Mouse (Mus musculus) liver, embryonic 11.5 days (tissue): ENCODE results near the gene Aanat. TPM values are rescaled to one million over a fixed set of nuclear protein-coding genes. Genes with fewer than 3 reads are reported as not detected.

Experiments used
- ATAC-seq: fragments of 200-750 bp; cut with Nextera tagmentation; replicated peaks from 2 replicates; pipeline ENCODE4 v1.8.0; 2017; ENCODE audit warnings: moderate number of reproducible peaks, mild to moderate bottlenecking, moderate TSS enrichment, moderate library complexity; ENCODE audit not compliant: low FRiP score
- DNase-seq: peaks from one replicate; pipeline ENCODE4 v3.0.0-alpha.2; 2017; ENCODE audit warnings: low spot score
- H3K27ac ChIP-seq: fragments of 300-500 bp; sonication (generic); 2 replicates; pipeline ENCODE4 v1.5.1; 2014; ENCODE audit warnings: mild to moderate bottlenecking, low read depth, low read length, control low read depth
- H3K27me3 ChIP-seq: fragments of 300-500 bp; sonication (generic); replicated peaks from 2 replicates; pipeline ENCODE4 v1.6.1; 2014; ENCODE audit warnings: low read length, mixed read lengths; ENCODE audit not compliant: control insufficient read depth, insufficient read depth
- H3K36me3 ChIP-seq: fragments of 300-500 bp; sonication (generic); 2 replicates; pipeline ENCODE4 v1.6.1; 2014; ENCODE audit warnings: mild to moderate bottlenecking, low read length, moderate library complexity, mixed read lengths; ENCODE audit not compliant: control insufficient read depth, insufficient read depth
- H3K4me1 ChIP-seq: fragments of 300-500 bp; sonication (generic); replicated peaks from 2 replicates; pipeline ENCODE4 v1.6.1; 2014; ENCODE audit warnings: low read length, mixed read lengths; ENCODE audit not compliant: control insufficient read depth, insufficient read depth
- H3K4me2 ChIP-seq: fragments of 300-500 bp; sonication (generic); 2 replicates; pipeline ENCODE4 v1.6.1; 2014; ENCODE audit warnings: mild to moderate bottlenecking, control low read depth, moderate library complexity
- H3K4me3 ChIP-seq: fragments of 300-500 bp; sonication (generic); 2 replicates; pipeline ENCODE4 v1.5.1; 2014; ENCODE audit warnings: low read depth, low read length, control low read depth
- H3K9ac ChIP-seq: fragments of 300-500 bp; sonication (generic); 2 replicates; pipeline ENCODE4 v1.6.1; 2014; ENCODE audit warnings: low read depth, low read length, control low read depth
- H3K9me3 ChIP-seq: fragments of 300-500 bp; sonication (generic); 2 replicates; pipeline ENCODE4 v1.6.1; 2016; ENCODE audit warnings: low read length, inconsistent platforms, mixed read lengths; ENCODE audit not compliant: control insufficient read depth
- WGBS: fragments of 180-500 bp; shearing (Covaris S2); extraction: QIAGEN DNeasy Blood & Tissue Kit; methylation state at CpG from one replicate; pipeline ENCODE4 v1.1.7; 2014; 5-methylcytosine and 5-hydroxymethylcytosine counted together
- polyA plus RNA-seq: library from polyadenylated mRNA; unstranded; fragments of >200 nt; fragmentation: Nextera tagmentation; extraction: Ambion mirVana; gene quantifications from 2 replicates; pipeline ENCODE4 v1.2.1, GENCODE M21; 2014

Gene Aanat
- polyA plus RNA-seq, 1 experiment from 2014 or later, result not detected

DNA sequence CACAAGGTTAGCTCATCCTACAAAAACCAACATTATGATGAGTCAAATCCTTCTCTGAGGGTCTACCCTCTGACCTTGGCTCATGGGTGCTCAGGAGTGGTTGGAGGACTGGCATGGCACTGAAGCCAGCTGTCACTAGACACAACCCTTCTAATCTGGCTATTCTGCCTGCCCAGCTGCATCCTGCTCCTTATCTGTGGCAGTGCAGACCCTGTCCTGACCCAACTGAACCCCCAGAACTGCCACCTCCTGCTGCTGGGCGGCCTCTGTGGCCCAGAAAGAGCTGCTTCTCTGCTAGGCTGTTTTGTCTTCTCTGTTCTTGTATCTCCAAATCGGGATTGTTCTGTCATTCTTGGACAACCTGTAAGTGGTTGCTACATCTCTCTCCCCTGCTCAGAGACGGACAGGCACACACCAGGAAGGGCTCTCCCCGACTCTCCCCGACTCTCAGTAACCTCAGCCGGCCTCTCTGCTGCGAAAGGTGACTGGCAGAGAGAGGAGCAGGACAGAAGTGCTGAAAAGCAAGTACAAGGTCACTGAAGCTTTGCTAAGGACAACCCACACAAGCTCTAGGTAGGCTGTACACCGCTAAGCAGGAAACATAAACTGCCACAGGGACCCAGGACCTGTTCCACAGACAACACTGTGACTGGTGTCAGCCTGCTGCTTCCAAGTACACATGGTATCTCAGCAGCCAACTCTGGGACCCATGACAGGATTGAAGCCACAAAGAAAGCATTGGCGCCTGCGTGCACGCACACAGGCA, 36.8 kb upstream of the Aanat start:
- Histone ChIP-seq H3K4me3 (no peak overlapping the region), H3K4me2 (peak overlapping the region; percentile 55)
- 57% methylated on average over 11 of the region's 11 CpGs for WGBS

GRCm38 (mm10) chr11:116550748-116551147, 35.5 kb upstream of the Aanat start:
- H3K4me3 ChIP-seq, result no peak overlapping the region
- no peak for ATAC-seq
- peak overlapping the region; percentile 32 for H3K9ac ChIP-seq
- no peaks in the 10 kb centered on the region for H3K9me3 ChIP-seq
- H3K4me2 ChIP-seq, result peak overlapping the region; percentile 16; the same call in 1 of the 2 replicates
- 47% methylated on average over 7 of the region's 7 CpGs for WGBS
- no peak for DNase-seq
- H3K36me3 ChIP-seq, result peaks cover 9% of the 10 kb centered on the region
- peak overlapping the region; percentile 56 for H3K27ac ChIP-seq
- H3K27me3 ChIP-seq, result no peaks in the 10 kb centered on the region
- H3K4me1 ChIP-seq, result peaks cover 53% of the 10 kb centered on the region

More for the DNA sequence above, 36.8 kb upstream of the Aanat start:
- peak; percentile 88 for ATAC-seq
- Histone ChIP-seq H3K9me3 (no peaks in the 10 kb centered on the region), H3K9ac (peak overlapping the region; percentile 49; the same call in 1 of the 2 replicates), H3K27me3 (no peaks in the 10 kb centered on the region), H3K4me1 (peaks cover 47% of the 10 kb centered on the region), H3K27ac (peak overlapping the region; percentile 47), H3K36me3 (peaks cover 16% of the 10 kb centered on the region)
- no peak for DNase-seq

- DNase-seq (no peak), ATAC-seq (no peak)
- Histone ChIP-seq H3K36me3 (no peaks in the 10 kb centered on the region; the same call in 1 of the 2 replicates), H3K4me3 (no peak overlapping the region), H3K27me3 (no peaks in the 10 kb centered on the region), H3K4me1 (peaks cover 66% of the 10 kb centered on the region), H3K4me2 (no peak overlapping the region), H3K9me3 (no peaks in the 10 kb centered on the region), H3K27ac (no peak overlapping the region), H3K9ac (no peak overlapping the region)
- 81% methylated on average over 1 of the region's 1 CpGs for WGBS
These were observed 34.0 kb upstream of the Aanat start for GRCm38 (mm10) chr11:116552194-116552593.

- Histone ChIP-seq H3K4me3 (no peak overlapping the region), H3K9me3 (no peaks in the 10 kb centered on the region), H3K9ac (no peak overlapping the region), H3K36me3 (no peaks in the 10 kb centered on the region), H3K27me3 (no peaks in the 10 kb centered on the region), H3K27ac (peak overlapping the region; percentile 10; the same call in 1 of the 2 replicates), H3K4me2 (no peak overlapping the region), H3K4me1 (peaks cover 60% of the 10 kb centered on the region)
- ATAC-seq, result no peak
- DNase-seq, result no peak
- 25% methylated on average over 12 of the region's 12 CpGs for WGBS
These were observed 31.9 kb upstream of the Aanat start for GRCm38 (mm10) chr11:116554171-116554878.

DNA sequence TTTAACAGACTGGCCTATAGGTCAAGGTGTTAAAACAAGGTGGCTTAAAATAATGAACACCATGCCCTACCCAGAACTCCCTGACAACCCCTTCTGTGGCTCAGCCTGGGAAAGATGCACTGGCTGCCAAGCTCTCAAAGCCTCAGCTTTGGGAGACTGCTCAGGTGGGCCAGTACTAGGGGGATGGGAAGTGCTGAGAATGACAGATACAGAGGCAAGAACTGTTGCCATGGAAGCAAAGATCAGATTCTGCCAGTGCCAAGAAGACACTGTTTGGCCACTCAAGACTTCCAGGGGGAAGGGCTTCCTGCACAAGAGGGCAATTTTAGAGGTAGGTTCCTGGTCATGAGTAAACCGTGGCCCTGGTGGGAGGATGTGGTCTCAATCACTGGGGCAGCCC, 30.7 kb upstream of the Aanat start:
- 50% methylated on average over 1 of the region's 1 CpGs for WGBS
- Histone ChIP-seq H3K27me3 (no peaks in the 10 kb centered on the region), H3K4me2 (no peak overlapping the region), H3K4me1 (peaks cover 48% of the 10 kb centered on the region), H3K9ac (no peak overlapping the region), H3K36me3 (no peaks in the 10 kb centered on the region), H3K27ac (no peak overlapping the region), H3K9me3 (no peaks in the 10 kb centered on the region), H3K4me3 (no peak overlapping the region)
- DNase-seq (no peak), ATAC-seq (no peak)

DNA sequence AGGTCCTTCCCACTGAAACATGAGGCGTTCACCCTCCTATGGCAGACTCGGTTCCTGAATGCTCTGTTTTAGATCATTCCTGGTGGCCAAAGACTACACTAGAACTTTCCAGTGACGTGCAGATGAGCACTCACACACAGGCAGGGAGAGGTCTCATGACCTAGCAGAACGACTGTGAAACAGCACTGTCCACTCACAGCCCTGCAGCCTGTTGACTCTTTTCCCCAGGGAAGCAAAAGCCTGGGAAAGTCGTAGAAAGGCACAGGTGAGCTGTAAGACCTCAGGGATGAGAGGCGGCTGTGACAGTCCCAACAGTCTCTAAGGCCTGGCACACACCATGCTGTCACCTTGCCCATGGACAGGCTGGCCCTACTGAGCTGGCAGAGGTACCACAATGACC, 29.9 kb upstream of the Aanat start:
- H3K27ac ChIP-seq, result no peak overlapping the region
- ATAC-seq, result no peak
- no peak overlapping the region for H3K9ac ChIP-seq
- no peaks in the 10 kb centered on the region for H3K36me3 ChIP-seq
- peaks cover 40% of the 10 kb centered on the region for H3K4me1 ChIP-seq
- WGBS, result 59% methylated on average over 6 of the region's 6 CpGs
- H3K9me3 ChIP-seq, result no peaks in the 10 kb centered on the region
- H3K4me2 ChIP-seq, result no peak overlapping the region
- no peak overlapping the region for H3K4me3 ChIP-seq
- DNase-seq, result no peak
- H3K27me3 ChIP-seq, result no peaks in the 10 kb centered on the region

DNA sequence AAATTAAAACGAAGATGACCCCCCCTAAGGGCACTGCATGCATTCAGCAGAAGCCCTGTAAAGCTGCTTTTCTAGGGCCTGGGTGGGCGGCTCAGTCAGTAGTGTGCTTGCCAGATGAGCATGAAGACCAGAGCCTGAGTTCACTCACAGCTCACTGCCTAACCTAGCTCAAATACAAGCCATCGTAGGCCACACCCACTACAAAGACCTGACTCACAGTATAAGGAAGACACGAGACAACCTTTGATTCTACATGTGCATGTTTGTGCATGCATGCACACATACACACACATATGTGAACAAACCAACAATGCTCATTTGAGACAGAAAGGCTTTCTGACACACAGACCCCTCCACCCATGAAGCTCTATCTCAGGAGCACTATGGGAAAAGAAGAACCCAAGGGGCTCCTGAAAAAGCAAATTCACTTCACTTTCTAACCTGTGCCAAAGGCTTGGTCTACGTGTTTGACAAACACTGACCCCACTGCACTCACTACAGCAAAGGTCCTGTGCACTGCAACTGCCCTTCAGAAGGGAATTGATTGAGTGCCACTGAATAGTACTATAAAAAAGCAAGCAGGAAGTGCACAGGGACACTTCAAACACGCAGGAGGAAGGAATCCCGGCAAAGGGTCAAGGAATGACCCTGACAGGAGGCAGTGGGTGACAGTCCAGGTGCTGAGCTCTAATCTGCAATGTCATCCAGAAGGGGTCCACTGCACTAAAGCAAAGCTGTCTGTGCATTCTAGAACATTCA, 20.8 kb upstream of the Aanat start:
- Histone ChIP-seq H3K4me2 (no peak overlapping the region), H3K4me1 (peaks cover 10% of the 10 kb centered on the region), H3K27me3 (no peaks in the 10 kb centered on the region), H3K4me3 (no peak overlapping the region), H3K36me3 (no peaks in the 10 kb centered on the region), H3K9me3 (no peaks in the 10 kb centered on the region), H3K9ac (no peak overlapping the region), H3K27ac (no peak overlapping the region)
- 66% methylated on average over 7 of the region's 7 CpGs for WGBS
- no peak for DNase-seq
- no peak for ATAC-seq

- no peaks in the 10 kb centered on the region for H3K27me3 ChIP-seq
- ATAC-seq, result no peak
- no peak overlapping the region for H3K27ac ChIP-seq
- H3K4me1 ChIP-seq, result peaks cover 27% of the 10 kb centered on the region
- 90% methylated on average over 8 of the region's 8 CpGs for WGBS
- H3K4me2 ChIP-seq, result no peak overlapping the region
- H3K4me3 ChIP-seq, result no peak overlapping the region
- no peak for DNase-seq
- H3K36me3 ChIP-seq, result no peaks in the 10 kb centered on the region
- no peaks in the 10 kb centered on the region for H3K9me3 ChIP-seq
- no peak overlapping the region for H3K9ac ChIP-seq
These were observed 18.7 kb upstream of the Aanat start for GRCm38 (mm10) chr11:116567531-116567930.
